Mouse (Mus musculus) lung, adult 18-20 months (tissue): ENCODE data around the gene Sema3g.

ENCODE experiments used
- DNase-seq, 2 experiments: peaks; one replicate each; pipeline ENCODE4 v3.0.0; 2022; ENCODE audit warnings: mixed read lengths in 2 of 2

The Sema3g gene

GRCm38 (mm10) chr14:31233070-31233995, 15.7 kb downstream of the Sema3g start:
- DNase-seq = peak; percentile 68 to 82

DNA sequence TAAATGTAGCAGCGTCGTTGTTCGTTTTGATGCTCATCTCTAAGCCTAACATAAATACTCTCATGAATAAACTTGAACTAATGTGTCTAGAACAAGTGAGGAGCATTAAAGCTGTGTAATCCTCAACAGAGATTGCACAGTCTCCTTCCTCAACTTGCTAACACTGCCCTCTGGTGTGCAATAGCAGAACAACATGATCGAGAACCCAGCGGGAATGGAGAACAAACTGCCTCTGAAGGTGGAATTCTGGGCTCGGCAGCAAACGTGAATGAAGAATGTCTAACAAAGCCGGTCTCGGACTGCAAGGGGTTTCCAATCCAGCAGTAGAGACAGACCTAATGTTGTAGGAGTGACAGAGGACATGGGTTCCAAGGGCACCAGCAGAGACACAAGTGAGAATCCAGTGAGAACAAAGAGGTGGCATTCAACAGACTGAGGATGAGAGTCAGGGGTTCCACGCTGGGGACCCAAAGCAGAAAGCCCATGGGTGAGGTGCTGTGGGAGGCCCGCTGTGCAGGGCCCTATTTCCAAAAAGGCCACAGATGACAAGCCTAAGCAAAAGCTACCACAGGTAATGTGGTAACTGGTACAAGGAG, 16.4 kb downstream of the Sema3g start:
- DNase-seq = peak; percentile 78 to 86

DNA sequence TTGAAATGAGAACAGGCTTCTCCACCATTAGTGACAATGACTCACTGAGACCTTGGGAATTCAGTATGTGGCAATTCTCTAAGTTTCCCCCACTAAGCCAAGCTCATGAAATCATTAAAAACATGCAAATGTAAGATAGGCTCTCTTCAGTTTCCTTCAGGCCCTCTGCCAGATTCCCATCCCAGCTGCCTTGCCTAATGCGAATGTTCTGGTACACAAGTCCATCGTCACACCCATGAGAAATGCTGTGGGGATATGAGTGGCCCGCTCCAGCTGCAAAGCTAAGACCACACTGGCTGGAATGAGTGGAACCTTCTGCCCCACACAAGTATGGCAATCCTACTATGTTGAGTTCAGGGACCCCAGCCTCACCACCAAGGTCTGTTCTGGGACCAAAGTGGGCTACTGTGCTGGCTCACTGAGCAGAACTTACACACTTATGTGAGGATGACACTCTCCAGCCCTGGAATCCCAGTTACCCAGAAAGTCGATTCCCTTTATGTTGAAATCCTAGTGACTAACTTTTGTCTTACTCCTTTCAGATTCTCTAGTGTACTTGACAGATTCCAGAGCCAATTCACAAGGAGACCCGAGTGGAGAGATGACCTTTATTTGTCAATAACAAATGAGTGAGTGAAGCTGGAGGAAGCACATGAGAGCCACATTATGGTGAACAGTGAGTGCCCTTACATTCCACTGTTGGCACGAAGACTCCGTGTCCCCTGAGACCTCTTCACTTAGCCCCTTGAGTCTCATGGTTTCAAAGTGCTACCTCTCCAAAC, 19.6 kb downstream of the Sema3g start:
- peak; percentile 41 to 68 for DNase-seq

DNA sequence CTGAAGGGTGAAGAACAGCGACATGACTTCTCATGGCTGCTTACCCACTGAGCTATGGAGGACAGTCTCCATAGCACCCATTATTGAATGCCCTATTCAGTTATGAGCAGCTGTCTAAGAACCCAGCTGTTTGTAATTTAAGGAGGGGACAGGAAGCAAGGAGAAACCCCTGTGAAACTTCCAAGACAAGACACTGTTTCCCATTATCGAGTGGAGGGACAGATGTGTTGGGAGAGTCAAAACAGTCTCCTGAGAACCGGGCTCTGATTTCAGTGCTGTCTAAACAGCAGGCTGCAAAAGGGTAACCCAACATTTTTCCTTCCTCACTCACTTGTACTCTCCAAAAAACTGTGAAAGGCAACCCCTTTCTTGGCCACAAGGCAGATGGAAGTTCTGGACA, 22.9 kb downstream of the Sema3g start:
- DNase-seq = no peak

DNA sequence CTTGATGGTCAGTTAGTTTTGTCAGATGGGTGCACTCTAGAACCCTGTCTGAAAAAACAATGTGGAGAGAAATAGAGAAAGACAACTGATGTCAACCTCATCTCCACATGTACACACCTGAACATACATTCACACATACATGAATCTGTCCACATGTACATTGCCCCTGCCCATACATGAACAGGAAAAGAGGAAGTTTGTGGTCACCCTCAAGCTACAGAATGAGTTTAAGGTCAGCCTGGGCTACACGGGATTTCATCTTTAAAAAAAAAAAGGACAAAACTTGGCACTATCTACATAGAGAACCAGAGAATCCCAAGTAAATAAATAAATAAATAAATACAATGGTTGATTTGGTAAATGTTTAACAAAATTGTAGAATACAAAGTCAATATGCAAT, 27.1 kb downstream of the Sema3g start:
- no peak for DNase-seq

GRCm38 (mm10) chr14:31245946-31246345, 28.3 kb downstream of the Sema3g start:
- DNase-seq = no peak

- DNase-seq = no peak
Measured at GRCm38 (mm10) chr14:31248396-31248795, 30.7 kb downstream of the Sema3g start.

DNA sequence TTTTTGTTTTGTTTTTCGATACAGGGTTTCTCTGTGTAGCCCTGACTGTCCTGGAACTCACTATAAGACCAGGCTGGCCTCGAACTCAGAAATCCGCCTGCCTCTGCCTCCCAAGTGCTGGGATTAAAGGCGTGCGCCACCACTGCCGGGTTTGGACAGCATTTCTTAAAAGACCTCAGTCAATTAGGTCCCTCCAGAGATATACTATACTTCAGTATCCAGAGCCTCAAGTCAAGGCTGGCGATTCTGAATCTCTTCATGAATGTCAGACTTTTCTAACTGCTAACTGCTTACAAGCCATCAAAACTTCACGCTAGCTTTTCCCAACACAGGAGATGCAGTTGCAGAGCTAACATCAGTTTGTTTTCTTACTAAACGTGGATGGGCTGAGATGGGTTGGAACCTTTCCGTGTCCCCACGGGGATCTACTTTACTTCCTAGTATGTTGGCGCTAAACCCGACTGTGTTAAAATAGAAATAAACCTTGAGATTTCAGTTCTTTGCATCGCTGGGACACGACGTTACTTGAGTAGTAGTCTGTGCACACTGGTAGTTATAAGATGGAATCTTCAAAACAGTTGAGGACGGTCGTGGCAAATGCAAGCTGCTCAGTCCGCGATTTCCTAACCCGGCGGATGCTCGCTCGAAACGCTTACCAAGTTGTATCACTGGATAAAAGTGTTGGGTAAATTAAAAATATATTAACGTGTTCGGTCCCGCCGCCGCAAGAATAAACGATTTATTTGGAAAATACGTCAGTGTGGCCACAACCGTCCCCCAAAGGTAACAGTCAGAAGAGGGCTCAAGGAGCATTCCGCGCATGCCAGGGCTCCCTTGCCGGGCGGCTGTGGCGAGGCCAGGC, 32.8 kb downstream of the Sema3g start:
- DNase-seq = peak; percentile 85

GRCm38 (mm10) chr14:31251084-31251604, 33.5 kb downstream of the Sema3g start, which contains the start of the genes Phf7 and Bap1:
Phf7 (minus strand) TSS chr14:31251317.
Bap1 (plus strand) TSS chr14:31251450.
- DNase-seq = peak; percentile 92 to 94

GRCm38 (mm10) chr14:31251626-31252025, 34.0 kb downstream of the Sema3g start:
- DNase-seq = no peak

DNA sequence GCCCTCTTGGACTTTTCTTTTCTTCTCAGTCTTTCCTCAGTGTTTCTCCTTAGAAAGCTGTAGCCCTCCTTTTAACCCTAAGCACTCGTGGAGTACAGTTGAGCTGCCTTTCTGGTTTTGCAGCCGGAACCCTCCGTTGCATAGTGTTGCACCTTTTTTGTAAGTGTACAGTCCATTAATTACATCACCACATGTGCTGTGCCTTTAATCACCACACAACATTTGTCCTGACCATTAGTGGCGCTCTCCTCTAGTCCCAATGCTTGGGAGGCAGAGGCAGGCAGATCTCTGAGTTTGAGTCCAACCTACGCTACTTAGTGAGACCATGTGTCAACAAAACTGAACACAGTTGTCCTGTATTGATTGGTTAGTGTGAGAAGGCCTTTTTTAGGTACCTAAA, 34.4 kb downstream of the Sema3g start:
- no peak for DNase-seq

DNA sequence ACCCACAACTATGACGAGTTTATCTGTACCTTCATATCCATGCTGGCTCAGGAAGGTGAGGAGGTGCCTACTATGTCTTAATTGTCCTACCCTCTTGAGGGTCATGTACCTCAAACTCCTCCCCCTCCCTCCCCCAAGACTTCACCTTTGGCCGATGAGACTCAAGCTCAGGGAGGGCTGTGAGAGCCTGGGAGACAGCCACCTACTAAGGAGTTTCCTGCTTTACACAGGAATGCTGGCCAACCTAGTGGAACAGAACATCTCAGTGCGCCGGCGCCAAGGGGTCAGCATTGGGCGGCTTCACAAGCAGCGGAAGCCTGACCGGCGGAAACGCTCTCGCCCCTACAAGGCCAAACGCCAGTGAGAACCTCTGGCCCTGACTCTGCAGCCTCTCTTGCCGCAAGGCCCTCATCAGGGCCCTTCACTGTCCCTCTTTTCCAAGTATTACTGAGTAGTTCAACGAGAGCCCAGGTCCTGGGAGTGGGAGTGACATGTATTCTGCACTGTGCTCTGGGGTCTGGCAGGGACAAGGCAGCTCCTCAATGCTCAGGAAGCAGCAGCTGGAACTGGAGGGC, 40.9 kb downstream of the Sema3g start:
- no peak for DNase-seq

DNA sequence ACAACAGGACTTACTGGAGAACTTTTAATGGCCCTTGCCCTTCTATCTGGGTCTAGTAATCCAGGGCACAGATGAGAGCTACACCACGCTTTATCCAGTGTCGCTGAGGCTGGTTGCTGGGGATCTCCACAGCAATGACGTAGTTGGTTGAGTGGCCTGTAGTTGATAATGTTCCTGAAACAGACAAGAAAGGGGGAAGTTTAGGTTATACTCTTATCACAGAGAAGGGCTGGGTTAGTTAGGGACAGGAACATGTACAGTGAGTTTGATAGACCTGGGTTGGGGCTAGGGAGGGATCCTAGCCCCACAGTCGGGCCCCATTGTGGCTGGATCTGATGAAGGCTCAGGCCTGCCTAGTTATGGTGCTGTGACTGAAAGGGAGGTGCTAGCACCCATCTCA, 42.7 kb downstream of the Sema3g start:
- DNase-seq = no peak

- no peak for DNase-seq
Measured at GRCm38 (mm10) chr14:31260932-31261331, 43.3 kb downstream of the Sema3g start.

DNA sequence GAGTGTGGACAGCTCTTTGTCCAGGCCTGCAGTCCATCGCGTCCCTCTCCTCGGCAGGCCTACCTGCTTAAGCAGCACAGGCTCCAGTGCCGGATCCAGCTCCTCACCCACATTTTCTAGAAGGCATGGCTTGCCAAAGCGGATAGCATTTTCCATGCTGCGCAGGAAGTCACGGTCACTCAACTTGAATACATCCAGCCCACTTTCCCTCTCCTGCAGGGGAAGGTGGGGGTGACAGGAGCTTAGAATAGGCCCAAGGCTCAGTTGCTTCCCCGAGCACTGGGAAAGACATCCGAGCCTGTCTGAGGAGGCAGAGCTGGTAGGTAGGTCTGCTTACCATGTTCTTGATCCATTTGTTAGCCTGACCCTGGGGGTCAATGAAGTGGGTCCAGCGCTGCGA, 50.0 kb downstream of the Sema3g start:
- no peak for DNase-seq

DNA sequence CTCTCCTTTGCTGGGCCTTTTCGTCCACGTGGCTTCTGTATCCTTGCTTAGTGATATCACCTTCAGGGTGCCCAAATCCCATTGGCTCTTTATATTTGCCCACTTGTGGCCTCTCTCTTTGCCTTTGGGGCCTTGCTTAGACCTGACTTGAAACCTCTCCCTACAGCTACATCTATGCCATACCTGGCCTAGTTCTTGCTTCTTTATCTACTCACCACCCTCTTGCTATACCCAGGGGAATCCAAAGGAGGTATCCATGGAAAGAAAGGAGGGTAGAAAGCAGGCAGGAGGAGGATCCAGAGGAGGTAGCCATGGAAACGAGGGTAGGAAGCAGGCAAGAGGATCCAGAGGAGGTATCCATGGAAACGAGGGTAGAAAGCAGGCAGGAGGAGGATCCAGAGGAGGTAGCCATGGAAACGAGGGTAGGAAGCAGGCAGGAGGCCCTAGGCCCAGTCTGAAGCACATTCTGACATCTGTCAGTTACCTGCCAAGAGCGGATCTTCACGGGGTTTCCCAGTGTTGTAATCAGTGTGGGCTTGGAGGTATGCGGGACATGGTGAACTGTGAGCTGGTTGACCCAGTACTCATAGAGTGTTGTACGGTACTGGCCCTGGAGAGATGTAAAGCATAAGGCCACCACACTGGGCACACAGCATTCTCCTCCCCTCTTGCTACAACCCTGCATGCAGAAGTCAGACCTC, 50.8 kb downstream of the Sema3g start:
- no peak for DNase-seq

DNA sequence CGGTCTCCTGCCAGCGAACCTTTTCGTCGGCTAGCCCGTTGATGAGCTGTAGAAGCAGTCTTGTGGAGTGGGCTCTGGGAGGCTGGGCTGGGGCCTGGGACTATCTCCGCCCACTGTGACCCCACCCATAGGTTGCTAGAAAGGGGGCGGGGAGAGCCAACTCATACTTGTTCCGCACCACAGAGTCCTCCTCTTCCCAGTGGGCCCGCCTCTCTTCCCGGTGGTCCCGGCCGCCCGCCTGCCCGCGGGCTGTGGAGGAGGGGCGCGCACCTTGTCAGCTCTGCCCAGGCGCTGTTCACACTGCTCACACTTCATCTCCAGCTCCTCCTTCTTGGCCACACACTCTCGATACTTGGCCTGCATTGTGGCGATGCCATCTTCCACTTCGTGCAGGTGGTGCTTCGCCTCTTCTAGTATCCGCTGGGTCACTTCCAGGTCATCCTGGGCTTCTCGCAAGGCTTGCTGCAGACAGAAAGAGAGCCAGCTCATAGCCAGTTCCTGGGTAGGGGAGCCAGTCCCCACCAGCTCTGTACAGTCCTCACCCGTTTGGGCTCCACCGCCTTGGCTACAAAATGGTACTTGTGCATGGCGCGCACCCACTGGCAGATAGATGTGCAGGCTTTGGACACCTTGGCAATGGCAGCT, 51.9 kb downstream of the Sema3g start:
- DNase-seq = peak; percentile 28 to 30

DNA sequence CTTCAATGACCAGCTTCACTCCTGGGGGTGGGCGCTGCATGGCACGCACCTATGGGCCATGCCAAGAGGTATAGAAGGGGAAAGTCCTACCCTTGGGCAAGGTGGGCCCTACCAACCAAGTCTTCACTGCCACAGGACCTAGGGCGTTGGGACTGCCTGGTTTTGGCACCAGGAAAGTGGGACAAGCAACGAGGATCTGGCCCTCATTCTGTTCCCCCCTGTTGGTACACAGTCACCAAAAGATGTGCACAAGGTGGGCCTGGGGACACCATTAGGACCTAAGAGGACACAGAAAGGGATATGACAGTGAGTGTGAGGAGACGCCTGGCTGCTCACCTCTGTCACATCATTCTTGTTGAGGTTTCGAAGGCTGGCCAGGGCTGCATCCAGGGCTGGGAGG, 53.5 kb downstream of the Sema3g start:
- no peak for DNase-seq

DNA sequence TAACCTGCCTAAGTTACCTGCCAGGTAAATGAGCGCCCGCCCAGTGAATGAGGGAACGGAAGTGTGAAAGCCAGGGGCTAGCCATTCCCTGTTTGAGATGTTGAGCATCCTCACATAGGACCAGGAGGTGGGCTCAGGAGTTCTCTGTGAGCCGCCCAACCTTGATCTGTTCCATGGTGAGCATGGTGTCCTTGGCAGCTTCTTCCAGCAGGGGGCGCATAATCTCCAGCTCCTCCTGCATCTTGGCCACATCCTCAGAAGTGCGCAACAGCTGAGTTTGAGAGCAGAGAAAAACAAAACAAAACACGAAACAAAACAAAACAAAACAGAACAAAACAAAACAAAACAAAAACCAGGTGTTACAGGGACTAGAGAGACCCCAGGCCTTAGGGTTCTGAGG, 54.5 kb downstream of the Sema3g start:
- peak; percentile 59 to 66 for DNase-seq
